Mouse (Mus musculus) neural tube, embryonic 15.5 days (tissue): ENCODE results near the gene Eif2ak4. TPM values are rescaled to one million over a fixed set of nuclear protein-coding genes. Genes with fewer than 3 reads are reported as not detected.

ENCODE experiments used
- ATAC-seq: fragments of 200-750 bp; cut with Nextera tagmentation; 2 replicates; pipeline ENCODE4 v1.8.0; 2017; ENCODE audit warnings: mild to moderate bottlenecking, moderate TSS enrichment, moderate library complexity; ENCODE audit not compliant: low FRiP score
- H3K27ac ChIP-seq: fragments of 300-500 bp; sonication (generic); replicated peaks from 2 replicates; pipeline ENCODE4 v1.5.1; 2015; ENCODE audit warnings: mild to moderate bottlenecking, inconsistent platforms
- H3K27me3 ChIP-seq: fragments of 300-500 bp; sonication (generic); replicated peaks from 2 replicates; pipeline ENCODE4 v1.6.1; 2015; ENCODE audit warnings: inconsistent platforms
- H3K36me3 ChIP-seq: fragments of 300-500 bp; sonication (generic); 2 replicates; pipeline ENCODE4 v1.6.1; 2015; ENCODE audit warnings: inconsistent platforms
- H3K4me1 ChIP-seq: fragments of 300-500 bp; sonication (generic); 2 replicates; pipeline ENCODE4 v1.6.1; 2015; ENCODE audit warnings: inconsistent platforms
- H3K4me2 ChIP-seq: fragments of 300-500 bp; sonication (generic); 2 replicates; pipeline ENCODE4 v1.6.1; 2015; ENCODE audit warnings: inconsistent platforms, mild to moderate bottlenecking, moderate library complexity
- H3K4me3 ChIP-seq: fragments of 300-500 bp; sonication (generic); replicated peaks from 2 replicates; pipeline ENCODE4 v1.5.1; 2015; ENCODE audit warnings: mild to moderate bottlenecking, inconsistent platforms
- H3K9ac ChIP-seq: fragments of 300-500 bp; sonication (generic); replicated peaks from 2 replicates; pipeline ENCODE4 v1.6.1; 2015; ENCODE audit warnings: mild to moderate bottlenecking, inconsistent platforms
- H3K9me3 ChIP-seq: fragments of 300-500 bp; sonication (generic); replicated peaks from 2 replicates; pipeline ENCODE4 v1.6.1; 2016; ENCODE audit warnings: inconsistent platforms
- WGBS: fragments of 180-500 bp; shearing (Covaris S2); methylation state at CpG from one replicate; pipeline ENCODE4 v1.1.7; 2015; ENCODE audit warnings: mixed read lengths; 5-methylcytosine and 5-hydroxymethylcytosine counted together
- polyA plus RNA-seq: library from polyadenylated mRNA; unstranded; fragments of >200 nt; fragmentation: Nextera tagmentation; extraction: Ambion mirVana; gene quantifications from 2 replicates; pipeline ENCODE4 v1.2.1, GENCODE M21; 2015

Gene Eif2ak4
- polyA plus RNA-seq, 1 experiment from 2014 or later: 7.8 TPM

- Histone ChIP-seq H3K36me3 (peaks cover 22% of the 10 kb centered on the region), H3K4me1 (peaks cover 20% of the 10 kb centered on the region), H3K27me3 (no peaks in the 10 kb centered on the region), H3K9me3 (no peaks in the 10 kb centered on the region), H3K4me2 (peak overlapping the region; percentile 78), H3K27ac (peak overlapping the region; percentile 89), H3K9ac (peak overlapping the region; percentile 96), H3K4me3 (peak overlapping the region; percentile 97)
- WGBS: 3% methylated on average over 52 of the region's 52 CpGs
- ATAC-seq: peak; percentile 80
Measured at GRCm38 (mm10) chr2:118478833-118479549, 90.6 kb downstream of the Eif2ak4 start.

GRCm38 (mm10) chr2:118479550-118479909, 91.1 kb downstream of the Eif2ak4 start, which contains the start of gene Srp14:
TSS of gene Srp14 (minus strand) at chr2:118479711.
- H3K27ac ChIP-seq: peak within 1 kb of the TSS; percentile 89
- ATAC-seq: peak; percentile 95
- WGBS: under 1% methylated on average over 35 of the region's 35 CpGs
- H3K4me3 ChIP-seq: peak within 1 kb of the TSS; percentile 97
- no peaks in the 10 kb centered on the region for H3K9me3 ChIP-seq
- peak within 1 kb of the TSS; percentile 96 for H3K9ac ChIP-seq
- H3K4me1 ChIP-seq: peaks cover 20% of the 10 kb centered on the region
- H3K36me3 ChIP-seq: peaks cover 16% of the 10 kb centered on the region
- H3K4me2 ChIP-seq: peak within 1 kb of the TSS; percentile 78
- H3K27me3 ChIP-seq: no peaks in the 10 kb centered on the region

- ATAC-seq: no peak
- H3K27me3 ChIP-seq: no peaks in the 10 kb centered on the region
- H3K27ac ChIP-seq: no peak overlapping the region
- WGBS: 95% methylated on average over 7 of the region's 7 CpGs
- H3K4me1 ChIP-seq: peaks cover 20% of the 10 kb centered on the region
- H3K36me3 ChIP-seq: peaks cover 5% of the 10 kb centered on the region
- H3K4me3 ChIP-seq: no peak overlapping the region
- H3K9ac ChIP-seq: no peak overlapping the region
- no peak overlapping the region for H3K4me2 ChIP-seq
- no peaks in the 10 kb centered on the region for H3K9me3 ChIP-seq
Measured at GRCm38 (mm10) chr2:118480886-118481285, 92.5 kb downstream of the Eif2ak4 start.

GRCm38 (mm10) chr2:118483032-118483431, 94.6 kb downstream of the Eif2ak4 start:
- H3K4me1 ChIP-seq: peaks cover 14% of the 10 kb centered on the region
- WGBS: 85% methylated on average over 5 of the region's 5 CpGs
- H3K27ac ChIP-seq: no peak overlapping the region
- no peaks in the 10 kb centered on the region for H3K27me3 ChIP-seq
- no peaks in the 10 kb centered on the region for H3K9me3 ChIP-seq
- ATAC-seq: no peak
- no peak overlapping the region for H3K4me2 ChIP-seq
- no peak overlapping the region for H3K4me3 ChIP-seq
- no peak overlapping the region for H3K9ac ChIP-seq
- no peaks in the 10 kb centered on the region for H3K36me3 ChIP-seq

- Histone ChIP-seq H3K27me3 (no peaks in the 10 kb centered on the region), H3K36me3 (no peaks in the 10 kb centered on the region), H3K4me2 (no peak overlapping the region), H3K9me3 (no peaks in the 10 kb centered on the region), H3K9ac (no peak overlapping the region), H3K4me1 (peaks cover 5% of the 10 kb centered on the region; the same call in 1 of the 2 replicates), H3K27ac (no peak overlapping the region), H3K4me3 (no peak overlapping the region)
- no peak for ATAC-seq
- whole genome bisulfite sequencing: 82% methylated on average over 9 of the region's 9 CpGs
Measured at GRCm38 (mm10) chr2:118484386-118484898, 96.0 kb downstream of the Eif2ak4 start.

- no peak for ATAC-seq
- Histone ChIP-seq H3K4me2 (no peak overlapping the region), H3K4me1 (peaks cover 2% of the 10 kb centered on the region; the same call in 1 of the 2 replicates), H3K9ac (no peak overlapping the region), H3K27me3 (no peaks in the 10 kb centered on the region), H3K9me3 (no peaks in the 10 kb centered on the region), H3K36me3 (no peaks in the 10 kb centered on the region), H3K4me3 (no peak overlapping the region), H3K27ac (no peak overlapping the region)
- 74% methylated on average over 3 of the region's 3 CpGs for WGBS
Measured at GRCm38 (mm10) chr2:118485415-118485814, 97.0 kb downstream of the Eif2ak4 start.

GRCm38 (mm10) chr2:118486933-118487332, 98.5 kb downstream of the Eif2ak4 start:
- Histone ChIP-seq H3K9me3 (no peaks in the 10 kb centered on the region), H3K27ac (no peak overlapping the region), H3K9ac (no peak overlapping the region), H3K4me1 (peaks cover 4% of the 10 kb centered on the region; the same call in 1 of the 2 replicates), H3K27me3 (no peaks in the 10 kb centered on the region), H3K4me2 (no peak overlapping the region), H3K36me3 (no peaks in the 10 kb centered on the region), H3K4me3 (no peak overlapping the region)
- no peak for ATAC-seq
- WGBS: 15% methylated on average over 12 of the region's 12 CpGs

- WGBS: 67% methylated on average over 3 of the region's 3 CpGs
- ATAC-seq: no peak
Measured at GRCm38 (mm10) chr2:118487806-118488205, 99.4 kb downstream of the Eif2ak4 start.

GRCm38 (mm10) chr2:118490241-118491091, 102.0 kb downstream of the Eif2ak4 start:
- H3K4me2 ChIP-seq: no peak overlapping the region
- H3K4me1 ChIP-seq: peaks cover 4% of the 10 kb centered on the region; the same call in 1 of the 2 replicates
- no peaks in the 10 kb centered on the region for H3K36me3 ChIP-seq
- H3K27ac ChIP-seq: 0 out of 2 replicates have a peak overlapping the region, but pooled peaks have one; percentile 2
- no peaks in the 10 kb centered on the region for H3K27me3 ChIP-seq
- H3K9me3 ChIP-seq: no peaks in the 10 kb centered on the region
- ATAC-seq: no peak
- WGBS: 56% methylated on average over 12 of the region's 12 CpGs
- H3K9ac ChIP-seq: no peak overlapping the region
- H3K4me3 ChIP-seq: no peak overlapping the region

More at GRCm38 (mm10) chr2:118487806-118488205, 99.4 kb downstream of the Eif2ak4 start:
- Histone ChIP-seq H3K27ac (no peak overlapping the region), H3K27me3 (no peaks in the 10 kb centered on the region), H3K9me3 (no peaks in the 10 kb centered on the region), H3K36me3 (no peaks in the 10 kb centered on the region), H3K4me3 (no peak overlapping the region), H3K9ac (no peak overlapping the region), H3K4me1 (peaks cover 4% of the 10 kb centered on the region; the same call in 1 of the 2 replicates), H3K4me2 (no peak overlapping the region)

GRCm38 (mm10) chr2:118491281-118491731, 102.9 kb downstream of the Eif2ak4 start:
- no peaks in the 10 kb centered on the region for H3K27me3 ChIP-seq
- no peak overlapping the region for H3K4me3 ChIP-seq
- H3K27ac ChIP-seq: no peak overlapping the region
- no peak overlapping the region for H3K4me2 ChIP-seq
- H3K36me3 ChIP-seq: no peaks in the 10 kb centered on the region
- 46% methylated on average over 5 of the region's 5 CpGs for WGBS
- no peaks in the 10 kb centered on the region for H3K9me3 ChIP-seq
- H3K9ac ChIP-seq: no peak overlapping the region
- ATAC-seq: no peak
- H3K4me1 ChIP-seq: peaks cover 4% of the 10 kb centered on the region; the same call in 1 of the 2 replicates

- Histone ChIP-seq H3K27me3 (no peaks in the 10 kb centered on the region; the same call in 1 of the 2 replicates), H3K4me2 (no peak overlapping the region), H3K9ac (no peak overlapping the region), H3K27ac (no peak overlapping the region), H3K4me1 (peaks cover 4% of the 10 kb centered on the region; the same call in 1 of the 2 replicates), H3K9me3 (no peaks in the 10 kb centered on the region), H3K36me3 (no peaks in the 10 kb centered on the region), H3K4me3 (no peak overlapping the region)
- WGBS: 84% methylated on average over 4 of the region's 4 CpGs
- ATAC-seq: no peak
Measured at GRCm38 (mm10) chr2:118491741-118492395, 103.5 kb downstream of the Eif2ak4 start.
